Mouse (Mus musculus) thymus, adult 2 months (tissue): ENCODE measurements around the gene Sept9. TPM values are rescaled to one million over a fixed set of nuclear protein-coding genes. Genes with fewer than 3 reads are reported as not detected.
A peak's percentile ranks its signal among the peaks of the same experiment; 100 is the strongest.

ENCODE experiments used
- DNase-seq: peaks from one replicate; pipeline ENCODE4 v3.0.0; 2021
- H3K27ac ChIP-seq: fragments of 200-500 bp; 2 replicates; pipeline ENCODE4 v1.5.1; 2012; ENCODE audit warnings: low read length, control low read depth; ENCODE audit not compliant: control insufficient read depth, insufficient read depth
- H3K27me3 ChIP-seq: fragments of 200-500 bp; 2 replicates; pipeline ENCODE4 v1.6.1; 2012; ENCODE audit warnings: mild to moderate bottlenecking, low read length, moderate library complexity, mixed read lengths; ENCODE audit not compliant: control insufficient read depth, insufficient read depth
- H3K36me3 ChIP-seq: fragments of 200-500 bp; 2 replicates; pipeline ENCODE4 v1.6.1; 2012; ENCODE audit warnings: mild to moderate bottlenecking, low read length, moderate library complexity; ENCODE audit not compliant: control insufficient read depth, insufficient read depth
- H3K4me1 ChIP-seq: fragments of 200-500 bp; replicated peaks from 2 replicates; pipeline ENCODE4 v1.6.1; 2012; ENCODE audit warnings: low read length; ENCODE audit not compliant: control insufficient read depth, insufficient read depth
- H3K4me3 ChIP-seq: fragments of 200-500 bp; 2 replicates; pipeline ENCODE4 v1.5.1; 2012; ENCODE audit warnings: mild to moderate bottlenecking, low read length, control low read depth, moderate library complexity; ENCODE audit not compliant: control insufficient read depth, insufficient read depth
- CTCF ChIP-seq: fragments of 200-500 bp; IDR thresholded peaks from 2 replicates; pipeline ENCODE4 v1.5.1; 2012; ENCODE audit warnings: mild to moderate bottlenecking, control low read depth, low read length, moderate library complexity, borderline replicate concordance; ENCODE audit not compliant: control insufficient read depth, poor library complexity, insufficient read depth; ENCODE audit errors: extremely low read depth
- POLR2A ChIP-seq: fragments of 200-500 bp; IDR thresholded peaks from 2 replicates; pipeline ENCODE4 v1.6.1; 2012; ENCODE audit warnings: mild to moderate bottlenecking, low read length, control low read depth, moderate library complexity; ENCODE audit not compliant: control insufficient read depth, poor library complexity, insufficient read depth; ENCODE audit errors: extremely low read depth
- WGBS: fragments of 180-500 bp; shearing (Covaris S2); methylation state at CpG from one replicate; pipeline ENCODE4 v1.1.7; 2018; 5-methylcytosine and 5-hydroxymethylcytosine counted together
- polyA plus RNA-seq: library from polyadenylated mRNA; depleted of rRNA; stranded (reverse); fragments of >200 nt; gene quantifications from 2 replicates; pipeline ENCODE4 v1.2.3, GENCODE M21; 2012

Gene Sept9
- polyA plus RNA-seq, 1 experiment = 113 TPM

GRCm38 (mm10) chr11:117332242-117333149 lies 133.0 kb downstream of the Sept9 start:
- peak; percentile 81 for DNase-seq
- H3K4me1 ChIP-seq = peaks cover 78% of the 10 kb centered on the region
- WGBS = 2% methylated on average over 37 of the region's 37 CpGs
- peak; percentile 50 for TF ChIP-seq POLR2A
- 0 out of 2 replicates have a peak, but pooled peaks have one; percentile 44 for TF ChIP-seq CTCF
- no peaks in the 10 kb centered on the region for H3K27me3 ChIP-seq
- no peaks in the 10 kb centered on the region for H3K36me3 ChIP-seq
- peak overlapping the region; percentile 67 for H3K4me3 ChIP-seq
- H3K27ac ChIP-seq = peak overlapping the region; percentile 92

DNA sequence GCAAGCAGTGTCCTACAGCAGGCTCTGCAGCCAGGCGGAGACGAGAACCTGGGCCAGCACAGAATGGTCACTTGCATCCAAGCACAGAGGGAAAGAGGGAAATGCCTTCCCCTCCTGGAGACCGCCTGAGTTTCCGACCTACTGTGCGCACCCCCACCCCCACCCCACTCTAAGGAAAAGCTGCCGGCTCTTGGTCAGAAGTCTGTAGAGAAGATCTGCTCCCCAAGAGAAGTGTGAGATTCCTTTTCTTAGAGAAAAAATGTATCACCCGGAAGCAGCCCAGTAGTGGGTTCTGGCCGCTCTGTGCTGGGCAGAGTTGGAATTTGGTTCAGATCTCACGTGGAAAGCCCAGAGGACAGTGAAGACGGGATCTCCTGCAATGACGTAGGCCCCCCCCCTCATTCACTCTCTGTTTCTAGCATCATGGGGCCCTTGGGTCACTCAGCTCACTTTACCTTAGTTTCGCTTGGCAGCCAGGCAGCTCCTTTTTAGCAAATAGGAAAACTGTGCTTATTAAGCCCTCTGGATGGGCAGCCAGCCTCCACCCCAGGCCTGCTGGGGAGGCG lies 133.8 kb downstream of the Sept9 start:
- Histone ChIP-seq H3K27ac (peak overlapping the region; percentile 92), H3K4me1 (peaks cover 79% of the 10 kb centered on the region), H3K36me3 (no peaks in the 10 kb centered on the region), H3K27me3 (no peaks in the 10 kb centered on the region), H3K4me3 (peak overlapping the region; percentile 67)
- WGBS = 17% methylated on average over 13 of the region's 13 CpGs
- no peak for DNase-seq
- TF ChIP-seq CTCF = no peak
- no peak for TF ChIP-seq POLR2A

GRCm38 (mm10) chr11:117334101-117334500 lies 134.6 kb downstream of the Sept9 start:
- Histone ChIP-seq H3K27me3 (no peaks in the 10 kb centered on the region), H3K36me3 (no peaks in the 10 kb centered on the region), H3K4me3 (peak overlapping the region; percentile 67), H3K27ac (peak overlapping the region; percentile 92), H3K4me1 (peaks cover 83% of the 10 kb centered on the region)
- DNase-seq = peak; percentile 74
- 2% methylated on average over 6 of the region's 6 CpGs for WGBS
- peak; percentile 83 for TF ChIP-seq POLR2A
- 0 out of 2 replicates have a peak, but pooled peaks have one; percentile 11 for TF ChIP-seq CTCF

GRCm38 (mm10) chr11:117335146-117335545 lies 135.7 kb downstream of the Sept9 start:
- Histone ChIP-seq H3K27me3 (no peaks in the 10 kb centered on the region), H3K36me3 (no peaks in the 10 kb centered on the region), H3K4me3 (peak overlapping the region; percentile 67), H3K4me1 (peaks cover 86% of the 10 kb centered on the region), H3K27ac (peak overlapping the region; percentile 92)
- no peak for DNase-seq
- TF ChIP-seq CTCF (no peak), POLR2A (no peak)
- 45% methylated on average over 2 of the region's 2 CpGs for WGBS

DNA sequence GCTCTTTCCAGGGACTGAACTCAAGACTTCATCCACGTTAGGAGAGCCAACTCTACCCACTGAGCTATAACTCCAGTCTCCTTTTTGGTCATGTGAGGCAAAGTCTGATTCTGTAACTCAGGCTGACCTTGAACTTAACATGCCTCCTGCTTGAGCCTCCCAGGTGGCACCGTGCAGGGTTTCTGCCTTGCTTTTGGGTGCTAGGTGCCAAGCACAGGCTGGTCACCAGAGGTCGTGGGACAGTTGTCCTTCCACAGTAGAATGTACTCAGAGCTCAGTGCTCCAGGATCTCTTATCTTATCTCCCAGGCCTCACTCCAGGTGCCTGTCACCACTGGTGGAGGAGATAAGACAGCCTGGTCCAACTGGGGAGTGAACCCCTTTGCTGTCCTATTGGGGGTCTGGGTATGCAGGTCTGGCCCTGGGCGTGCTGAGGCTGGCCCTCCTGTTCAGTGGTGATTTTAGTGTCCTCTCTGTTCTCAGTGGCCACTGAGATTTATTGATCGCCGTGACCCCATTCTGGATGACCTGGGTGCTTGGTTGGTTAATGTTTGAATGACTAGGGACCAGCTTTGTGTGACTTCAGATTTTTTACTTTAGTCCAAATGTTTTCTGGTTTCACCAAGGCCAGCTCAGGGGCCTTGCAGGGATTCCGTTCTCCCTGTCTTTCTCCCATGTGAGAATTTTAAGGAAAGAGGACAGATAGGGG lies 136.8 kb downstream of the Sept9 start:
- peaks cover 86% of the 10 kb centered on the region for H3K4me1 ChIP-seq
- TF ChIP-seq POLR2A (no peak), CTCF (no peak)

DNA sequence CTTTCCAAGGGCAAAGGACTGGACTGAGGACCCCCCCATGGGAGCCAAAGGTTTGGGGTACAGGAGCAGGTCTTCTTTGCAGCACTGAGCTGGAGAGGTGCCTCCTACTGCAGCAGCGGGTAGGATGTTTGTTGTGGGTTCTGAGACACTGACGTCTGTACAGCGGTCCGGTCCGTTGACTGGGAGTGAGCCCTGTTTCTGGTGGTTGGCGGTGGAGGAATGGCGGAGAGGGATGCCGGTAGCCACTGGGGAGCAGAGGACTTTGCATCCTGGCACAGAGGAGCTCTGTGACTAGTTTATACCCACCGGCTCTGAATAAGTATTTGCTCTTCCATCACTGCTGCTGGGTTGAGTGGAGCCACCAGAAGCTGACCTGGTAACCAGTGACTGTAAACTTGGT lies 138.3 kb downstream of the Sept9 start:
- H3K4me3 ChIP-seq = no peak overlapping the region
- DNase-seq = no peak
- no peaks in the 10 kb centered on the region for H3K27me3 ChIP-seq
- WGBS = 26% methylated on average over 9 of the region's 9 CpGs
- H3K4me1 ChIP-seq = peaks cover 90% of the 10 kb centered on the region
- TF ChIP-seq POLR2A (no peak), CTCF (no peak)
- no peak overlapping the region for H3K27ac ChIP-seq
- H3K36me3 ChIP-seq = no peaks in the 10 kb centered on the region

More for the DNA sequence above, 136.8 kb downstream of the Sept9 start:
- no peak for DNase-seq
- Histone ChIP-seq H3K27me3 (no peaks in the 10 kb centered on the region), H3K4me3 (no peak overlapping the region), H3K27ac (no peak overlapping the region), H3K36me3 (no peaks in the 10 kb centered on the region)
- WGBS = 87% methylated on average over 7 of the region's 7 CpGs
